Mouse (Mus musculus): ENCODE data around the gene Sstr2. TPM values are rescaled to one million over a fixed set of nuclear protein-coding genes. Genes with fewer than 3 reads are reported as not detected.

Sstr2 gene
- 0.62 and 1.3 TPM in 2 replicates for polyA plus RNA-seq (2015; fragmentation: Nextera tagmentation; extraction: Ambion mirVana)

GRCm38 (mm10) chr11:113618672-113619419 lies at the start of gene Sstr2:
TSS of gene Sstr2 (plus strand) at chr11:113619342.
- Histone ChIP-seq H3K9ac (ENCODE audit: low read depth, low read length) (peak within 1 kb of the TSS; percentile 58), H3K4me2 (ENCODE audit: low read depth, low read length) (peak within 1 kb of the TSS; percentile 90), H3K9me3 (ENCODE audit: control insufficient read depth, low read length) (no peaks in the 10 kb centered on the region), H3K27ac (ENCODE audit: low read length) (no peak within 1 kb of the TSS), H3K4me1 (ENCODE audit: control insufficient read depth, insufficient read depth, low read length) (peaks cover 16% of the 10 kb centered on the region), H3K4me3 (ENCODE audit: low read length) (peak within 1 kb of the TSS; percentile 51), H3K27me3 (replicated peaks; ENCODE audit: control insufficient read depth, insufficient read depth, low read length) (peaks cover 34% of the 10 kb centered on the region), H3K36me3 (ENCODE audit: control insufficient read depth, insufficient read depth, low read length) (no peaks in the 10 kb centered on the region)
- WGBS = 1% methylated on average over 54 of the region's 54 CpGs
- ATAC-seq = peak; percentile 72

DNA sequence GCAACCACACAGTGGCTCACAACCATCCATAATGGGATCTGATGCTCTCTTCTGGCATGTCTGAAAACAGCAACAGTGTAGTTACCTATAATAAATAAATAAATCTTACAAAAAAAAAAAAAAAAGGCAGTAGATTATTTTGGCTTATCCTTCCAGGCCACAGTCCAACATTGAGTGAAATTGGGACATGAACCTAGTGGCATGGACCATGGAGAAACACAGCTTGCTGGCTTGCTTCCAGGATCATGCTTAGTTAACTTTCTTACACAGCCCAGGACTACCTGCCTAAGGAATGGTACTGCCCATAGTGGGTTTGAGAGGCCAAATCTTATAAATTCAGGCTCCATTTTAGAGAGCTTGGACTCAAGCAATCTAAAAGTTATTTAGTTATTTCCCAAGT lies 47.5 kb upstream of the Sstr2 start:
- Histone ChIP-seq H3K27ac (ENCODE audit: low read length) (no peak overlapping the region), H3K4me2 (ENCODE audit: low read depth, low read length) (no peak overlapping the region), H3K27me3 (replicated peaks; ENCODE audit: control insufficient read depth, insufficient read depth, low read length) (no peaks in the 10 kb centered on the region), H3K36me3 (ENCODE audit: control insufficient read depth, insufficient read depth, low read length) (no peaks in the 10 kb centered on the region), H3K9ac (ENCODE audit: low read depth, low read length) (no peak overlapping the region), H3K9me3 (ENCODE audit: control insufficient read depth, low read length) (no peaks in the 10 kb centered on the region), H3K4me3 (ENCODE audit: low read length) (no peak overlapping the region), H3K4me1 (ENCODE audit: control insufficient read depth, insufficient read depth, low read length) (peaks cover 9% of the 10 kb centered on the region; the same call in 1 of the 2 replicates)
- ATAC-seq = no peak

GRCm38 (mm10) chr11:113572641-113573040 lies 46.5 kb upstream of the Sstr2 start:
- Histone ChIP-seq H3K27me3 (replicated peaks; ENCODE audit: control insufficient read depth, insufficient read depth, low read length) (no peaks in the 10 kb centered on the region), H3K4me3 (ENCODE audit: low read length) (no peak overlapping the region), H3K36me3 (ENCODE audit: control insufficient read depth, insufficient read depth, low read length) (no peaks in the 10 kb centered on the region), H3K27ac (ENCODE audit: low read length) (no peak overlapping the region), H3K4me2 (ENCODE audit: low read depth, low read length) (no peak overlapping the region), H3K9me3 (ENCODE audit: control insufficient read depth, low read length) (no peaks in the 10 kb centered on the region), H3K9ac (ENCODE audit: low read depth, low read length) (no peak overlapping the region), H3K4me1 (ENCODE audit: control insufficient read depth, insufficient read depth, low read length) (peaks cover 9% of the 10 kb centered on the region; the same call in 1 of the 2 replicates)
- no peak for ATAC-seq
- 59% methylated on average over 6 of the region's 6 CpGs for WGBS

DNA sequence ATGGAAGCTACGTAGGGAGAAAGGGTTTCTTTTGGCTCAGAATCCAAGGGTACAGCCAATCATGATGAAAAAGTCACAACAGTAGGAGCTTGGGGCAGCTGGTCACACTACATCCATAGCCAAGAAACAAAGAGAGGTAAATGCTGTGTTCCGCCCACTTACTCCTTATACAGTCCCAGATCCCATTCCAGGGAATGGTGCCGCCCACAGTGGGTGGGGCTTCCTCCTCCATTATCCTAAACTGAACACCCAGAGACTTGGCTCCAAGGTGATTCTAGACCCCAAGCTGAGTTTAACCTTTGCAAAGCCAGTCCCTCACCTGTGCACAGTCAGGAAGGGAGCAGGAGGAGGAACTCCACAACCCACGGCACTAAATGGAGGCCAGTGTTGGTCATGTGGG lies 41.9 kb upstream of the Sstr2 start:
- no peak for ATAC-seq
- Histone ChIP-seq H3K4me1 (ENCODE audit: control insufficient read depth, insufficient read depth, low read length) (peaks cover 5% of the 10 kb centered on the region; the same call in 1 of the 2 replicates), H3K27me3 (replicated peaks; ENCODE audit: control insufficient read depth, insufficient read depth, low read length) (no peaks in the 10 kb centered on the region), H3K9ac (ENCODE audit: low read depth, low read length) (no peak overlapping the region), H3K36me3 (ENCODE audit: control insufficient read depth, insufficient read depth, low read length) (no peaks in the 10 kb centered on the region), H3K4me2 (ENCODE audit: low read depth, low read length) (no peak overlapping the region), H3K9me3 (ENCODE audit: control insufficient read depth, low read length) (no peaks in the 10 kb centered on the region), H3K27ac (ENCODE audit: low read length) (no peak overlapping the region), H3K4me3 (ENCODE audit: low read length) (no peak overlapping the region)
- WGBS = 86% methylated on average over 4 of the region's 4 CpGs

GRCm38 (mm10) chr11:113583879-113584661 lies 35.1 kb upstream of the Sstr2 start:
- no peaks in the 10 kb centered on the region for H3K36me3 ChIP-seq (ENCODE audit: control insufficient read depth, insufficient read depth, low read length)
- ATAC-seq = no peak
- no peaks in the 10 kb centered on the region for H3K4me1 ChIP-seq (ENCODE audit: control insufficient read depth, insufficient read depth, low read length)
- no peak overlapping the region for H3K9ac ChIP-seq (ENCODE audit: low read depth, low read length)
- no peak overlapping the region for H3K4me2 ChIP-seq (ENCODE audit: low read depth, low read length)
- no peak overlapping the region for H3K4me3 ChIP-seq (ENCODE audit: low read length)
- no peaks in the 10 kb centered on the region for H3K9me3 ChIP-seq (ENCODE audit: control insufficient read depth, low read length)
- 49% methylated on average over 11 of the region's 11 CpGs for WGBS
- no peak overlapping the region for H3K27ac ChIP-seq (ENCODE audit: low read length)
- no peaks in the 10 kb centered on the region for H3K27me3 ChIP-seq (replicated peaks; ENCODE audit: control insufficient read depth, insufficient read depth, low read length)

- no peaks in the 10 kb centered on the region for H3K36me3 ChIP-seq (ENCODE audit: control insufficient read depth, insufficient read depth, low read length)
- H3K27ac ChIP-seq (ENCODE audit: low read length) = no peak overlapping the region
- H3K4me2 ChIP-seq (ENCODE audit: low read depth, low read length) = no peak overlapping the region
- no peak overlapping the region for H3K9ac ChIP-seq (ENCODE audit: low read depth, low read length)
- no peaks in the 10 kb centered on the region for H3K4me1 ChIP-seq (ENCODE audit: control insufficient read depth, insufficient read depth, low read length)
- 60% methylated on average over 6 of the region's 6 CpGs for WGBS
- ATAC-seq = no peak
- H3K4me3 ChIP-seq (ENCODE audit: low read length) = no peak overlapping the region
- H3K9me3 ChIP-seq (ENCODE audit: control insufficient read depth, low read length) = no peaks in the 10 kb centered on the region
- H3K27me3 ChIP-seq (replicated peaks; ENCODE audit: control insufficient read depth, insufficient read depth, low read length) = no peaks in the 10 kb centered on the region
These were observed 32.7 kb upstream of the Sstr2 start for GRCm38 (mm10) chr11:113586423-113586822.

- no peak for ATAC-seq
- Histone ChIP-seq H3K9me3 (ENCODE audit: control insufficient read depth, low read length) (no peaks in the 10 kb centered on the region), H3K4me1 (ENCODE audit: control insufficient read depth, insufficient read depth, low read length) (no peaks in the 10 kb centered on the region), H3K27ac (ENCODE audit: low read length) (no peak overlapping the region), H3K9ac (ENCODE audit: low read depth, low read length) (no peak overlapping the region), H3K4me2 (ENCODE audit: low read depth, low read length) (no peak overlapping the region), H3K4me3 (ENCODE audit: low read length) (no peak overlapping the region), H3K36me3 (ENCODE audit: control insufficient read depth, insufficient read depth, low read length) (no peaks in the 10 kb centered on the region), H3K27me3 (replicated peaks; ENCODE audit: control insufficient read depth, insufficient read depth, low read length) (no peaks in the 10 kb centered on the region)
- WGBS = 46% methylated on average over 3 of the region's 3 CpGs
These were observed 30.2 kb upstream of the Sstr2 start for GRCm38 (mm10) chr11:113588936-113589335.

GRCm38 (mm10) chr11:113595144-113595543 lies 24.0 kb upstream of the Sstr2 start:
- Histone ChIP-seq H3K9ac (ENCODE audit: low read depth, low read length) (no peak overlapping the region), H3K36me3 (ENCODE audit: control insufficient read depth, insufficient read depth, low read length) (no peaks in the 10 kb centered on the region), H3K27me3 (replicated peaks; ENCODE audit: control insufficient read depth, insufficient read depth, low read length) (no peaks in the 10 kb centered on the region), H3K4me1 (ENCODE audit: control insufficient read depth, insufficient read depth, low read length) (no peaks in the 10 kb centered on the region), H3K4me2 (ENCODE audit: low read depth, low read length) (no peak overlapping the region), H3K9me3 (ENCODE audit: control insufficient read depth, low read length) (no peaks in the 10 kb centered on the region), H3K4me3 (ENCODE audit: low read length) (no peak overlapping the region), H3K27ac (ENCODE audit: low read length) (no peak overlapping the region)
- 83% methylated on average over 5 of the region's 5 CpGs for WGBS
- no peak for ATAC-seq

- Histone ChIP-seq H3K4me1 (ENCODE audit: control insufficient read depth, insufficient read depth, low read length) (no peaks in the 10 kb centered on the region), H3K9ac (ENCODE audit: low read depth, low read length) (no peak overlapping the region), H3K36me3 (ENCODE audit: control insufficient read depth, insufficient read depth, low read length) (no peaks in the 10 kb centered on the region), H3K4me3 (ENCODE audit: low read length) (no peak overlapping the region), H3K4me2 (ENCODE audit: low read depth, low read length) (no peak overlapping the region), H3K27me3 (replicated peaks; ENCODE audit: control insufficient read depth, insufficient read depth, low read length) (no peaks in the 10 kb centered on the region), H3K9me3 (ENCODE audit: control insufficient read depth, low read length) (no peaks in the 10 kb centered on the region), H3K27ac (ENCODE audit: low read length) (no peak overlapping the region)
- 78% methylated on average over 3 of the region's 3 CpGs for WGBS
- no peak for ATAC-seq
These were observed 21.5 kb upstream of the Sstr2 start for GRCm38 (mm10) chr11:113597632-113598031.
